ENCODE assay signal across 27 mouse cellular contexts in genomic region chr8:101803561-101803960, GRCm38 (mm10).
DNase-seq lines count a peak whose midpoint lies in the region; TF ChIP-seq lines count a peak whose summit lies in the region.
"Had no signal": no experiment of that assay in that cellular context is flagged by ENCODE, and none has a peak within 500 bp of the region (broad histone marks: within the 10 kb centered on the region; RNA-seq: fewer than 3 reads in every experiment).

No protein-coding gene starts in this region.

- no peak for TF ChIP-seq CTCF in layer of hippocampus, adult 2 months (conservative IDR thresholded peaks at IDR 0.05)
- no peak for TF ChIP-seq CTCF in cortical plate, adult 2 months (IDR thresholded peaks at IDR 0.05; ENCODE audit: extremely low read depth, insufficient read depth, low read length)

- H3K4me3 ChIP-seq in layer of hippocampus, adult 2 months: no peak overlapping the region
- no peak overlapping the region for H3K4me3 ChIP-seq in cortical plate, adult 2 months (ENCODE audit: insufficient read depth, low read length)
- H3K4me3 ChIP-seq: embryonic facial prominence, embryonic 10.5 days; embryonic facial prominence, embryonic 15.5 days; forebrain, embryonic 15.5 days; heart, embryonic 10.5 days; heart, embryonic 15.5 days; hindbrain, embryonic 13.5 days; limb, embryonic 12.5 days; liver, embryonic 15.5 days had no signal

- H3K27ac ChIP-seq in layer of hippocampus, adult 2 months: peak overlapping the region; percentile 44
- 0 out of 2 replicates have a peak overlapping the region, but pooled peaks have one; percentile 23 for H3K27ac ChIP-seq in cortical plate, adult 2 months (ENCODE audit: insufficient read depth, low read length)
- H3K27ac ChIP-seq: embryonic facial prominence, embryonic 10.5 days; embryonic facial prominence, embryonic 15.5 days; forebrain, embryonic 15.5 days; heart, embryonic 10.5 days; heart, embryonic 15.5 days; hindbrain, embryonic 13.5 days; kidney, postnatal 0 days; limb, embryonic 12.5 days; liver, embryonic 15.5 days had no signal

- no peak for DNase-seq in layer of hippocampus, adult 2 months (ENCODE audit: low spot score in 2 of 2)
- DNase-seq in layer of hippocampus, postnatal 36 days: no peak
- DNase-seq in Muller cell, postnatal 12 days (ENCODE audit: inconsistent ontology term): peak; percentile 28
- DNase-seq in right cerebral cortex, postnatal 10 days (ENCODE audit: low spot score in 2 of 2): peak; percentile 57 to 67
- DNase-seq in adrenal gland, adult 2 months: no peak
- no peak for DNase-seq in urinary bladder, postnatal 14 days (ENCODE audit: low spot score)
- no peak for DNase-seq in retina, postnatal 1 day
- DNase-seq: adrenal gland, postnatal 10 days; B cell, adult 2 months; cerebellum, adult 11-12 months; cerebellum, postnatal 10 days; gastrocnemius, postnatal 25 days; heart, adult 11 months; kidney, adult 8-10 months; kidney, postnatal 4 days; lung, embryonic 14.5 days; thymus, postnatal 4 days had no signal

- no peak for TF ChIP-seq POLR2A in cortical plate, adult 2 months (IDR thresholded peaks at IDR 0.05; ENCODE audit: extremely low read depth, insufficient read depth, low read length)

- no peaks in the 10 kb centered on the region for H3K4me1 ChIP-seq in cortical plate, adult 2 months (ENCODE audit: control insufficient read depth, insufficient read depth, low read length)
- H3K4me1 ChIP-seq: embryonic facial prominence, embryonic 10.5 days; embryonic facial prominence, embryonic 15.5 days; forebrain, embryonic 15.5 days; heart, embryonic 10.5 days; heart, embryonic 15.5 days; hindbrain, embryonic 13.5 days; limb, embryonic 12.5 days; liver, embryonic 15.5 days had no signal

Comparison
In these comparisons a context has a peak if more than half of its experiments do, and no peak if none do; other contexts are left out.
1. DNase-seq: peak in Muller cell, postnatal 12 days (single experiment) and right cerebral cortex, postnatal 10 days (2 of 2); none in layer of hippocampus, adult 2 months (0 of 2), layer of hippocampus, postnatal 36 days (0 of 2), adrenal gland, adult 2 months (single experiment), urinary bladder, postnatal 14 days (single experiment) and retina, postnatal 1 day (single experiment).